Mouse (Mus musculus) heart, adult 18-20 months (tissue): ENCODE measurements at regions not wholly inside any gene's neighbourhood (a gene's known extent, or its start where the extent isn't known, plus 50 kb on each side); places are given as distances from the start of the nearest gene placed in this dataset.

Source experiments
- DNase-seq, 2 experiments: peaks; one replicate each; pipeline ENCODE4 v3.0.0; 2021 to 2022; ENCODE audit warnings: mixed read lengths in 1 of 2

GRCm38 (mm10) chr13:78405071-78405470 is 205.5 kb upstream of the Nr2f1 start:
- no peak for DNase-seq

DNA sequence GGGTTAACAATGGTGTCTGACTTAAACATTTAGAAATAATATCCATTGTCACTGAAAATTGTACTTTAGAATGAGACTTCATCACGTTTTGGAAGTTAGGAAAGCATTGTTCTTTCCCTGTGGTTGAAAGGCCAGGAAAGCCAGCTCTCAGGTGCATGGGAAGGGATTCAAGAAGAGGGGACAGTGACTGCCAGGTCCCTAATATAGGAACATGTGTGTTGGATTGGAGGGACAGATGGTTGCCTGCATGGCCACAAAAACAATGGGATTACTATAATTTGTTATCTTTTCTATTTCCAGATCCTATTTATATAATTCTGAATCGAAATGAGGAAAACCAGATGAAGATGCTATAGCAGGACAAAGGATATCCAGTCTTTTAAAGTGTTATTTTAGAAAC is 184.2 kb upstream of the Nr2f1 start:
- no peak for DNase-seq

- DNase-seq, result no peak
Measured at GRCm38 (mm10) chr13:78361236-78361635, 161.7 kb upstream of the Nr2f1 start.

- DNase-seq, result no peak
Measured at GRCm38 (mm10) chr13:78348830-78349229, 149.3 kb upstream of the Nr2f1 start.

- DNase-seq, result no peak
Measured at GRCm38 (mm10) chr13:78324443-78325206, 125.1 kb upstream of the Nr2f1 start.

GRCm38 (mm10) chr13:78323183-78323582 is 123.6 kb upstream of the Nr2f1 start:
- DNase-seq, result no peak

DNA sequence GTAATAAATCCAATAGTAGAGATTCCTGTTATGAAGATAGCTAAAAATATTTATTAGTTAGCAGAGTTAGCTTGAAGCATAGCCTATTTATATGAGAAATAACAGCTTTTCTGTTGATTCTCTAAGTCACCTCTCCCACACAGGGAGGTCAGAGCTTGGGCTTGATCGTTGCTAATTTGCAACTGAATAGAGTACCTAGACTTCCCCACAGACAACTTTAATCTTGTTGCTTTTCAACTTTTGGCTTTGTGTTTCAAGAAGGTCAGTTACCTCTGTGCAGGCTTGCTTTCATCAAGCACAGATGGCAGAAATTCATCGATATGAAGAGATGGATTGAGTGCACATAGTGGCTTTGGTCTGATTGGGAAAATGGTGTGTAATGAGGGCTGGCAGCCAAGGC is 118.9 kb upstream of the Nr2f1 start:
- DNase-seq, result no peak

- no peak for DNase-seq
Measured at GRCm38 (mm10) chr13:78310837-78311236, 111.3 kb upstream of the Nr2f1 start.
